Mouse (Mus musculus): ENCODE results near the gene Slc28a3. TPM values are rescaled to one million over a fixed set of nuclear protein-coding genes. Genes with fewer than 3 reads are reported as not detected.

Gene Slc28a3
- polyA plus RNA-seq, 1 experiment from 2014 or later = not detected

DNA sequence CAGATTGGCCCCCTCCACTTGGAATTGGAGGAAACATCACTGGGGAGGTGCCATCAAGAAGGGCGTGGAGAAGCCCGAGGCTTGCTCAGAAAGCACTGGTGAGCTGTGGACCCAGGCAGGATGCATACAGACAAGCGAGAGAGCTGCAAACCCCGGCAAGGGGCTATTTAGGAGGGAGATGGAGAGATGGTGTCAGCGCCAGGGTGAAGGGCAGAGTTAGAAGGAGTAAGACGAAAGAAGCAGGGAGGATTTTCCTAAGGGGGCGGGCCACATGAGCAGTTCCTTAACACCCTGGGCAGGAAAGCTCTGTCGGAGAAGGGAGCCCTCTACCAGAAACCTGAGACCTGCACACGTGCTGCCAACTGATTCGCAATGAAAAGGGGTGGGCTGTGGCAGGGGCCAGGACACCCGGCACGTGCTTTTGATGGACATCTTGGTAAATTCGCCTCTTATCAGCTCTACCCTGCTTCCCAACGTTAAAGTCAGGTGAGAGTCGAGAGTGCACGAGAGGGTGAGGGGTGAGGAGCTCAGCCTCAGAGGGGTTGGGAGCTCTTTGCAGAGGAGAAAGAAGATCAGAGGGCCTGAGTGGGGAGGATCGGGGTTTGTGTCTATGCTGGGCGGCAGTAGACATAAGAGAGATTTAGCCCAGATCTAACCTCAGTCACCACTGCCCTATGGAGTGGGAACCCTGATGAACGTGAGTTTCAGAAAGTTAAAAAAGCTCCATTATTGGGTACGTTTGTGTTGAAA lies 87.5 kb downstream of the Slc28a3 start:
- 30% methylated on average over 20 of the region's 20 CpGs for WGBS
- H3K4me2 ChIP-seq (replicated peaks; ENCODE audit: low read depth, low read length) = no peak overlapping the region
- no peak for ATAC-seq (ENCODE audit: low FRiP score)

GRCm38 (mm10) chr13:58521331-58522030 lies 89.2 kb downstream of the Slc28a3 start:
- Histone ChIP-seq H3K27me3 (ENCODE audit: control insufficient read depth, insufficient read depth, low read length) (no peaks in the 10 kb centered on the region), H3K9ac (ENCODE audit: low read depth, low read length) (no peak overlapping the region), H3K4me1 (replicated peaks; ENCODE audit: control insufficient read depth, insufficient read depth, low read length) (no peaks in the 10 kb centered on the region), H3K27ac (ENCODE audit: low read depth, low read length) (no peak overlapping the region), H3K4me2 (replicated peaks; ENCODE audit: low read depth, low read length) (no peak overlapping the region), H3K9me3 (ENCODE audit: control insufficient read depth, low read length) (no peaks in the 10 kb centered on the region), H3K36me3 (ENCODE audit: control insufficient read depth, insufficient read depth, low read length) (no peaks in the 10 kb centered on the region), H3K4me3 (ENCODE audit: low read depth, low read length) (no peak overlapping the region)
- ATAC-seq (ENCODE audit: low FRiP score) = no peak
- DNase-seq (ENCODE audit: low spot score) = no peak
- 90% methylated on average over 9 of the region's 9 CpGs for WGBS

More for the DNA sequence above, 87.5 kb downstream of the Slc28a3 start:
- Histone ChIP-seq H3K27ac (ENCODE audit: low read depth, low read length) (no peak overlapping the region), H3K4me1 (replicated peaks; ENCODE audit: control insufficient read depth, insufficient read depth, low read length) (no peaks in the 10 kb centered on the region), H3K9ac (ENCODE audit: low read depth, low read length) (no peak overlapping the region), H3K36me3 (ENCODE audit: control insufficient read depth, insufficient read depth, low read length) (no peaks in the 10 kb centered on the region), H3K4me3 (ENCODE audit: low read depth, low read length) (no peak overlapping the region), H3K9me3 (ENCODE audit: control insufficient read depth, low read length) (no peaks in the 10 kb centered on the region), H3K27me3 (ENCODE audit: control insufficient read depth, insufficient read depth, low read length) (no peaks in the 10 kb centered on the region)
- DNase-seq (ENCODE audit: low spot score) = peak; percentile 21

- H3K36me3 ChIP-seq (ENCODE audit: control insufficient read depth, insufficient read depth, low read length) = no peaks in the 10 kb centered on the region
- DNase-seq (ENCODE audit: low spot score) (no peak), ATAC-seq (ENCODE audit: low FRiP score) (no peak)
- no peaks in the 10 kb centered on the region for H3K9me3 ChIP-seq (ENCODE audit: control insufficient read depth, low read length)
- H3K4me2 ChIP-seq (replicated peaks; ENCODE audit: low read depth, low read length) = no peak overlapping the region
- 59% methylated on average over 7 of the region's 7 CpGs for WGBS
- no peaks in the 10 kb centered on the region for H3K4me1 ChIP-seq (replicated peaks; ENCODE audit: control insufficient read depth, insufficient read depth, low read length)
- H3K27me3 ChIP-seq (ENCODE audit: control insufficient read depth, insufficient read depth, low read length) = no peaks in the 10 kb centered on the region
- H3K4me3 ChIP-seq (ENCODE audit: low read depth, low read length) = no peak overlapping the region
- H3K9ac ChIP-seq (ENCODE audit: low read depth, low read length) = no peak overlapping the region
- H3K27ac ChIP-seq (ENCODE audit: low read depth, low read length) = no peak overlapping the region
Measured at GRCm38 (mm10) chr13:58520580-58521330, 89.9 kb downstream of the Slc28a3 start.

- DNase-seq (ENCODE audit: low spot score) (no peak), ATAC-seq (ENCODE audit: low FRiP score) (no peak)
- Histone ChIP-seq H3K9me3 (ENCODE audit: control insufficient read depth, low read length) (no peaks in the 10 kb centered on the region), H3K4me2 (replicated peaks; ENCODE audit: low read depth, low read length) (no peak overlapping the region), H3K36me3 (ENCODE audit: control insufficient read depth, insufficient read depth, low read length) (no peaks in the 10 kb centered on the region), H3K27me3 (ENCODE audit: control insufficient read depth, insufficient read depth, low read length) (no peaks in the 10 kb centered on the region), H3K9ac (ENCODE audit: low read depth, low read length) (no peak overlapping the region), H3K27ac (ENCODE audit: low read depth, low read length) (no peak overlapping the region), H3K4me3 (ENCODE audit: low read depth, low read length) (no peak overlapping the region), H3K4me1 (replicated peaks; ENCODE audit: control insufficient read depth, insufficient read depth, low read length) (no peaks in the 10 kb centered on the region)
- WGBS = 94% methylated on average over 9 of the region's 9 CpGs
Measured at GRCm38 (mm10) chr13:58520028-58520427, 90.6 kb downstream of the Slc28a3 start.

DNA sequence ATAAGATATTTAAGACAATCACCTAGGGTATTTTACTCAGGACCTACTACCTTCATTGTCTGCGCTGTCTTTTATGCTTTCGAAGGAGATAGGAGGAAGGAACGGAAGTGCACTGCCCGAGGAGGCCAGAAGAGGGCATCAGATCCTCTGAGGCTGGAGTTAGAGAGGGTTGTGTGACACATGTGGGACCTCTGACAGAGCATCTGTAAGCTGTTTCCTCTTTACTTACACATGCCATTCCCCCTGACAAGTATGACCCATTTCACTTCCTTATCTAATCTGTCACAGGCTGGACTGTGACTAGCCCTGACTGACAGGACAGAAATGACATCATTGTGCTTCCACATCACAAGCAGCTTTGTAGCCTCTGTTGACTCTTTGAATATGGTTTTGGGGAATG lies 94.4 kb downstream of the Slc28a3 start:
- H3K27ac ChIP-seq (ENCODE audit: low read depth, low read length) = no peak overlapping the region

GRCm38 (mm10) chr13:58515635-58516034 lies 95.0 kb downstream of the Slc28a3 start:
- WGBS = 85% methylated on average over 5 of the region's 5 CpGs

More for the DNA sequence above, 94.4 kb downstream of the Slc28a3 start:
- H3K36me3 ChIP-seq (ENCODE audit: control insufficient read depth, insufficient read depth, low read length) = no peaks in the 10 kb centered on the region
- ATAC-seq (ENCODE audit: low FRiP score) (no peak), DNase-seq (ENCODE audit: low spot score) (no peak)
- no peak overlapping the region for H3K9ac ChIP-seq (ENCODE audit: low read depth, low read length)
- H3K4me3 ChIP-seq (ENCODE audit: low read depth, low read length) = no peak overlapping the region
- no peaks in the 10 kb centered on the region for H3K9me3 ChIP-seq (ENCODE audit: control insufficient read depth, low read length)
- no peaks in the 10 kb centered on the region for H3K4me1 ChIP-seq (replicated peaks; ENCODE audit: control insufficient read depth, insufficient read depth, low read length)
- no peaks in the 10 kb centered on the region for H3K27me3 ChIP-seq (ENCODE audit: control insufficient read depth, insufficient read depth, low read length)
- no peak overlapping the region for H3K4me2 ChIP-seq (replicated peaks; ENCODE audit: low read depth, low read length)
- WGBS = 93% methylated on average over 4 of the region's 4 CpGs

DNA sequence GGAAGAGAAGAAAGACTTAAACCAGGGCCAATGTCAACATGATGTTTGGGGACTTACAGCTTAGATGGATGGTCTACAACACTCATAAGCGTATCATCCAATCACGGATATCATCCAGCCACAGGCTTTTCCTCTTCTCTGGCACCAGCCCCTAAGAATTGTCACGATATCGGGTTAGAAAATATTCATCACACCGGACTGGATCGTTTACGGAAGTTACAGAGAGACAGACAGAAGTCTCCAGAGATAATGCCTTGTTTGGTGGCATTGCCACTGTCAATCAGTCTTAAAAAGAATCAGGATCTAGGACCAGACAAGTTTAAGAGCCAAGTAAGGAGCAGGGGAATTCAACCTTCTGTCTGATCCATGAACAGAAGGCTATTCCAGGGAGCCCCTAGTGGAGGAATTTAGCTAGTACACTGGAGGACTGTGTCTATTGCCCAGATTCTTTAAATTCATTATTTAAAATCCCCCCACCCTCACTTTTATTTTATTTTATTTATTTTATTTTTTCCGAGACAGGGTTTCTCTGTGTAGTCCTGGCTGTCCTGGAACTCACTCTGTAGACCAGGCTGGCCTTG lies 96.4 kb downstream of the Slc28a3 start:
- Histone ChIP-seq H3K4me1 (replicated peaks; ENCODE audit: control insufficient read depth, insufficient read depth, low read length) (no peaks in the 10 kb centered on the region), H3K9me3 (ENCODE audit: control insufficient read depth, low read length) (no peaks in the 10 kb centered on the region), H3K9ac (ENCODE audit: low read depth, low read length) (no peak overlapping the region), H3K4me3 (ENCODE audit: low read depth, low read length) (no peak overlapping the region), H3K27me3 (ENCODE audit: control insufficient read depth, insufficient read depth, low read length) (no peaks in the 10 kb centered on the region), H3K36me3 (ENCODE audit: control insufficient read depth, insufficient read depth, low read length) (no peaks in the 10 kb centered on the region), H3K27ac (ENCODE audit: low read depth, low read length) (no peak overlapping the region), H3K4me2 (replicated peaks; ENCODE audit: low read depth, low read length) (no peak overlapping the region)
- WGBS = 86% methylated on average over 8 of the region's 8 CpGs
- ATAC-seq (ENCODE audit: low FRiP score) (no peak), DNase-seq (ENCODE audit: low spot score) (no peak)

More at GRCm38 (mm10) chr13:58515635-58516034, 95.0 kb downstream of the Slc28a3 start:
- H3K4me3 ChIP-seq (ENCODE audit: low read depth, low read length) = no peak overlapping the region
- H3K36me3 ChIP-seq (ENCODE audit: control insufficient read depth, insufficient read depth, low read length) = no peaks in the 10 kb centered on the region
- no peak overlapping the region for H3K27ac ChIP-seq (ENCODE audit: low read depth, low read length)
- DNase-seq (ENCODE audit: low spot score) (no peak), ATAC-seq (ENCODE audit: low FRiP score) (no peak)
- H3K9ac ChIP-seq (ENCODE audit: low read depth, low read length) = no peak overlapping the region
- no peaks in the 10 kb centered on the region for H3K27me3 ChIP-seq (ENCODE audit: control insufficient read depth, insufficient read depth, low read length)
- H3K4me1 ChIP-seq (replicated peaks; ENCODE audit: control insufficient read depth, insufficient read depth, low read length) = no peaks in the 10 kb centered on the region
- H3K9me3 ChIP-seq (ENCODE audit: control insufficient read depth, low read length) = no peaks in the 10 kb centered on the region
- H3K4me2 ChIP-seq (replicated peaks; ENCODE audit: low read depth, low read length) = no peak overlapping the region

DNA sequence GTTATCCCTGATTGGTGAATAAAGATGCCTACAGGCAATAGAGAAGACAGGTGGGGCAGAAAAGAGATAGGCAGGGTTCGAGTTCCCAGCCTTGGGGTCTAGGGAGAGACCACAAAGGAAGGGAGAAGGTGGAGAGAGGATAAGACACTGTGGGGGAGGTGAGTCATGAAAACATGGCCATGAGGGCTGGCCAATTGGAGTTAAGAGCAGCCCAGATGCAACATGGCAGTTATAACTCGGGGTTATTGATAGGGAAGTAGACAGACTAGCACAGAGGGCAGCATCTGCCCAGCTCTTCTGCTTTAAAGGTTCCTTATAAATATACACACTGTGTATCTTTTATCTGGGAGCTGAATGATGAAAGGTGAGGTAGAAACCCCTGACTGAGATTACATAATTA lies 98.8 kb downstream of the Slc28a3 start:
- no peaks in the 10 kb centered on the region for H3K4me1 ChIP-seq (replicated peaks; ENCODE audit: control insufficient read depth, insufficient read depth, low read length)
- no peak for ATAC-seq (ENCODE audit: low FRiP score)

More for the DNA sequence above, 98.8 kb downstream of the Slc28a3 start:
- DNase-seq (ENCODE audit: low spot score) = no peak
- Histone ChIP-seq H3K4me3 (ENCODE audit: low read depth, low read length) (no peak overlapping the region), H3K9me3 (ENCODE audit: control insufficient read depth, low read length) (no peaks in the 10 kb centered on the region), H3K4me2 (replicated peaks; ENCODE audit: low read depth, low read length) (no peak overlapping the region), H3K27me3 (ENCODE audit: control insufficient read depth, insufficient read depth, low read length) (no peaks in the 10 kb centered on the region), H3K27ac (ENCODE audit: low read depth, low read length) (no peak overlapping the region), H3K9ac (ENCODE audit: low read depth, low read length) (no peak overlapping the region), H3K36me3 (ENCODE audit: control insufficient read depth, insufficient read depth, low read length) (no peaks in the 10 kb centered on the region)
- WGBS = 80% methylated on average over 2 of the region's 2 CpGs
